Mouse (Mus musculus) gastrocnemius, postnatal 25 days (tissue): ENCODE measurements around the gene Nufip2. TPM values are rescaled to one million over a fixed set of nuclear protein-coding genes. Genes with fewer than 3 reads are reported as not detected.

Experiments used
- total RNA-seq, 2 experiments: library from RNA; stranded (reverse); gene quantifications; 1 replicate in 1 of 2; 2 replicates in 1 of 2; pipeline ENCODE4 v1.2.3; 2021

Nufip2 gene
- total RNA-seq, 2 experiments from 2014 or later: 34.7 to 37.3 TPM

Other genes starting within 250 kb of the Nufip2 start
- gene Coro6, start 223.7 kb upstream of the Nufip2 start, total RNA-seq: 100 to 1,000 TPM; 146 to 148 TPM
- gene Ankrd13b, start 196.5 kb upstream of the Nufip2 start, total RNA-seq: 1 to 10 TPM; 7.4 to 7.8 TPM
- 10 to 100 TPM; 24.1 to 24.6 TPM for gene Git1, start 192.6 kb upstream of the Nufip2 start, total RNA-seq
- 1 to 10 TPM in 1 of 2 experiments, under 1 TPM in 1; 0.26 to 2.1 TPM for gene Abhd15, start 171.0 kb upstream of the Nufip2 start, total RNA-seq
- gene Trp53i13, start 170.2 kb upstream of the Nufip2 start, total RNA-seq: 1 to 10 TPM; 3.6 to 3.7 TPM
- not detected for gene Gm10392, start 167.0 kb upstream of the Nufip2 start, total RNA-seq
- gene Taok1, start 78.3 kb upstream of the Nufip2 start, total RNA-seq: 10 to 100 TPM; 35.5 to 36.1 TPM
- gene Cryba1, start 39.1 kb downstream of the Nufip2 start, total RNA-seq: not detected
- gene Myo18a, start 77.1 kb downstream of the Nufip2 start, total RNA-seq: 100 to 1,000 TPM; 329 to 377 TPM
- not detected for gene Gm10277, start 101.6 kb downstream of the Nufip2 start, total RNA-seq
- gene Pipox, start 207.9 kb downstream of the Nufip2 start, total RNA-seq: under 1 TPM in 1 of 2 experiments, not detected in 1; 0.16 TPM
- gene Sez6, start 244.6 kb downstream of the Nufip2 start, total RNA-seq: under 1 TPM in 1 of 2 experiments, not detected in 1; 0.16 TPM